Mouse (Mus musculus) forebrain, postnatal 0 days (tissue): ENCODE data around the gene Mrpl51. TPM values are rescaled to one million over a fixed set of nuclear protein-coding genes. Genes with fewer than 3 reads are reported as not detected.

Experiments used
- ATAC-seq: fragments of 200-750 bp; cut with Nextera tagmentation; 2 replicates; pipeline ENCODE4 v1.8.0; 2017; ENCODE audit warnings: mild to moderate bottlenecking, moderate library complexity
- DNase-seq: peaks from one replicate; pipeline ENCODE4 v3.0.0-alpha.2; 2015
- H3K27ac ChIP-seq: fragments of 300-500 bp; sonication (generic); 2 replicates; pipeline ENCODE4 v1.5.1; 2014; ENCODE audit warnings: low read depth, mild to moderate bottlenecking, antibody characterized with exemption, low read length, moderate library complexity, mixed read lengths
- H3K27me3 ChIP-seq: fragments of 300-500 bp; sonication (generic); 2 replicates; pipeline ENCODE4 v1.6.1; 2014; ENCODE audit warnings: mild to moderate bottlenecking, low read length, mixed read lengths; ENCODE audit not compliant: insufficient read depth
- H3K36me3 ChIP-seq: fragments of 300-500 bp; sonication (generic); 2 replicates; pipeline ENCODE4 v1.6.1; 2014; ENCODE audit warnings: mild to moderate bottlenecking, moderate library complexity; ENCODE audit not compliant: insufficient read depth
- H3K4me1 ChIP-seq: fragments of 300-500 bp; sonication (generic); 2 replicates; pipeline ENCODE4 v1.6.1; 2014; ENCODE audit warnings: antibody characterized with exemption; ENCODE audit not compliant: insufficient read depth
- H3K4me2 ChIP-seq: fragments of 300-500 bp; sonication (generic); 2 replicates; pipeline ENCODE4 v1.6.1; 2014; ENCODE audit warnings: low read depth, mild to moderate bottlenecking, moderate library complexity
- H3K4me3 ChIP-seq: fragments of 300-500 bp; sonication (generic); 2 replicates; pipeline ENCODE4 v1.5.1; 2014; ENCODE audit warnings: low read depth, low read length, mixed read lengths
- H3K9ac ChIP-seq: fragments of 300-500 bp; sonication (generic); 2 replicates; pipeline ENCODE4 v1.6.1; 2014; ENCODE audit warnings: mild to moderate bottlenecking
- H3K9me3 ChIP-seq: fragments of 300-500 bp; sonication (generic); 2 replicates; pipeline ENCODE4 v1.6.1; 2016; ENCODE audit warnings: low read length
- CTCF ChIP-seq: sonication (generic); IDR thresholded peaks from 2 replicates; pipeline ENCODE4 v1.5.1; 2016; ENCODE audit warnings: antibody characterized with exemption, control low read depth, low read depth
- WGBS: fragments of 180-500 bp; shearing (Covaris S2); extraction: QIAGEN DNeasy Blood & Tissue Kit; methylation state at CpG from one replicate; pipeline ENCODE4 v1.1.7; 2014; 5-methylcytosine and 5-hydroxymethylcytosine counted together
- polyA plus RNA-seq: library from polyadenylated mRNA; unstranded; fragments of >200 nt; fragmentation: Nextera tagmentation; extraction: Ambion mirVana; gene quantifications from 2 replicates; pipeline ENCODE4 v1.2.1, GENCODE M21; 2015
- total RNA-seq: library from RNA; depleted of rRNA; stranded (reverse); fragments of >200 nt; gene quantifications from 2 replicates; pipeline ENCODE4 v1.2.3, GENCODE M21; 2014

Mrpl51 gene
- total and polyA plus RNA-seq, 2 experiments from 2014 or later, result 51.3 to 146 TPM

- DNase-seq (no peak), ATAC-seq (no peak)
- Histone ChIP-seq H3K27ac (no peak overlapping the region), H3K4me3 (peak overlapping the region; percentile 39; the same call in 1 of the 2 replicates), H3K9me3 (no peaks in the 10 kb centered on the region), H3K9ac (peak overlapping the region; percentile 61), H3K4me2 (peak overlapping the region; percentile 74), H3K36me3 (no peaks in the 10 kb centered on the region), H3K27me3 (no peaks in the 10 kb centered on the region), H3K4me1 (peaks cover 9% of the 10 kb centered on the region; the same call in 1 of the 2 replicates)
- WGBS, result 53% methylated on average over 4 of the region's 4 CpGs
- no peak for TF ChIP-seq CTCF
Measured at GRCm38 (mm10) chr6:125232045-125232437, 40.4 kb downstream of the Mrpl51 start.

- Histone ChIP-seq H3K9me3 (no peaks in the 10 kb centered on the region), H3K27me3 (no peaks in the 10 kb centered on the region), H3K4me1 (peaks cover 9% of the 10 kb centered on the region; the same call in 1 of the 2 replicates), H3K36me3 (no peaks in the 10 kb centered on the region), H3K9ac (no peak overlapping the region), H3K4me3 (no peak overlapping the region), H3K27ac (no peak overlapping the region), H3K4me2 (no peak overlapping the region)
- WGBS, result 80% methylated on average over 6 of the region's 6 CpGs
- TF ChIP-seq CTCF, result no peak
- ATAC-seq (no peak), DNase-seq (no peak)
Measured at GRCm38 (mm10) chr6:125232516-125232915, 40.9 kb downstream of the Mrpl51 start.

GRCm38 (mm10) chr6:125233816-125234519 lies 42.4 kb downstream of the Mrpl51 start:
- Histone ChIP-seq H3K9ac (no peak overlapping the region), H3K36me3 (no peaks in the 10 kb centered on the region), H3K27ac (no peak overlapping the region), H3K4me2 (no peak overlapping the region), H3K4me3 (no peak overlapping the region), H3K4me1 (peaks cover 9% of the 10 kb centered on the region; the same call in 1 of the 2 replicates), H3K9me3 (no peaks in the 10 kb centered on the region), H3K27me3 (no peaks in the 10 kb centered on the region)
- no peak for TF ChIP-seq CTCF
- ATAC-seq (no peak), DNase-seq (no peak)
- WGBS, result 63% methylated on average over 7 of the region's 7 CpGs

- ATAC-seq (no peak), DNase-seq (no peak)
- H3K9me3 ChIP-seq, result no peaks in the 10 kb centered on the region
- no peaks in the 10 kb centered on the region for H3K36me3 ChIP-seq
- peaks cover 9% of the 10 kb centered on the region; the same call in 1 of the 2 replicates for H3K4me1 ChIP-seq
- H3K4me3 ChIP-seq, result no peak overlapping the region
- H3K27me3 ChIP-seq, result no peaks in the 10 kb centered on the region
- WGBS, result 84% methylated on average over 5 of the region's 5 CpGs
- no peak overlapping the region for H3K27ac ChIP-seq
- H3K9ac ChIP-seq, result no peak overlapping the region
- TF ChIP-seq CTCF, result no peak
- no peak overlapping the region for H3K4me2 ChIP-seq
Measured at GRCm38 (mm10) chr6:125234520-125234828, 42.9 kb downstream of the Mrpl51 start.

- Histone ChIP-seq H3K27ac (no peak overlapping the region), H3K4me1 (peaks cover 6% of the 10 kb centered on the region; the same call in 1 of the 2 replicates), H3K36me3 (no peaks in the 10 kb centered on the region), H3K27me3 (no peaks in the 10 kb centered on the region), H3K4me2 (no peak overlapping the region), H3K9ac (no peak overlapping the region), H3K4me3 (no peak overlapping the region), H3K9me3 (no peaks in the 10 kb centered on the region)
- WGBS, result 41% methylated on average over 6 of the region's 6 CpGs
- DNase-seq (no peak), ATAC-seq (no peak)
- no peak for TF ChIP-seq CTCF
Measured at GRCm38 (mm10) chr6:125236341-125236740, 44.7 kb downstream of the Mrpl51 start.

- H3K4me2 ChIP-seq, result no peak within 1 kb of the TSS
- H3K9me3 ChIP-seq, result no peaks in the 10 kb centered on the region
- WGBS, result 26% methylated on average over 6 of the region's 6 CpGs
- no peak for TF ChIP-seq CTCF
- no peak within 1 kb of the TSS for H3K27ac ChIP-seq
- DNase-seq (no peak), ATAC-seq (no peak)
- no peak within 1 kb of the TSS for H3K4me3 ChIP-seq
- H3K4me1 ChIP-seq, result 0 out of 2 replicates have a peak, but pooled peaks cover 2% of the 10 kb centered on the region
- no peaks in the 10 kb centered on the region for H3K36me3 ChIP-seq
- H3K27me3 ChIP-seq, result no peaks in the 10 kb centered on the region
- H3K9ac ChIP-seq, result no peak within 1 kb of the TSS
Measured at GRCm38 (mm10) chr6:125236782-125237181, 45.2 kb downstream of the Mrpl51 start, which contains the start of gene Cd27. Gene Cd27 (minus strand): TSS chr6:125237010.

GRCm38 (mm10) chr6:125237421-125237820 lies 45.8 kb downstream of the Mrpl51 start:
- Histone ChIP-seq H3K27ac (no peak overlapping the region), H3K9me3 (no peaks in the 10 kb centered on the region), H3K9ac (no peak overlapping the region), H3K4me3 (no peak overlapping the region), H3K36me3 (no peaks in the 10 kb centered on the region), H3K4me2 (no peak overlapping the region), H3K27me3 (no peaks in the 10 kb centered on the region), H3K4me1 (no peaks in the 10 kb centered on the region)
- WGBS, result 85% methylated on average over 4 of the region's 4 CpGs
- no peak for TF ChIP-seq CTCF
- no peak for DNase-seq
- ATAC-seq, result no peak
